Mouse (Mus musculus): ENCODE data around the gene Dusp3.

- no peak for TF ChIP-seq CTCF (IDR thresholded peaks at IDR 0.05; ENCODE audit: low read depth)
- TF ChIP-seq EP300 (IDR thresholded peaks at IDR 0.05; ENCODE audit: low read depth) = no peak
These were observed 48.7 kb upstream of the Dusp3 start for GRCm38 (mm10) chr11:102035456-102035960.

Measured in liver, postnatal 0 days (tissue).